ENCODE assay signal across 8 mouse cellular contexts in genomic region chr8:88570293-88570998, GRCm38 (mm10). TPM values are rescaled to one million over a fixed set of nuclear protein-coding genes. Genes with fewer than 3 reads are reported as not detected.
A peak's percentile ranks its signal among the peaks of the same experiment; 100 is the strongest.
DNase-seq lines count a peak whose midpoint lies in the region; ATAC-seq and TF ChIP-seq lines count a peak whose summit lies in the region.

No protein-coding gene starts in this region.

- 18% methylated on average over 10 of the region's 10 CpGs for WGBS in heart, embryonic 16.5 days
- WGBS in midbrain, embryonic 15.5 days, result 33% methylated on average over 10 of the region's 10 CpGs

- TF ChIP-seq POLR2A in cortical plate, adult 2 months (IDR thresholded peaks at IDR 0.05; ENCODE audit: extremely low read depth, insufficient read depth, low read length), result no peak

- H3K9ac ChIP-seq in heart, embryonic 16.5 days (ENCODE audit: low read length), result peak overlapping the region; percentile 57
- no peak overlapping the region for H3K9ac ChIP-seq in midbrain, embryonic 15.5 days

- no peak overlapping the region for H3K4me3 ChIP-seq in heart, embryonic 16.5 days (ENCODE audit: low read length)
- H3K4me3 ChIP-seq in cortical plate, adult 2 months (ENCODE audit: insufficient read depth, low read length), result no peak overlapping the region
- no peak overlapping the region for H3K4me3 ChIP-seq in midbrain, embryonic 15.5 days

- no peaks in the 10 kb centered on the region for H3K36me3 ChIP-seq in heart, embryonic 16.5 days (ENCODE audit: control insufficient read depth, insufficient read depth)
- no peaks in the 10 kb centered on the region for H3K36me3 ChIP-seq in splenic B cell, adult 2 months (ENCODE audit: control insufficient read depth, insufficient read depth, low read length, poor library complexity, severe bottlenecking)
- no peaks in the 10 kb centered on the region for H3K36me3 ChIP-seq in midbrain, embryonic 15.5 days (replicated peaks)

- no peak for TF ChIP-seq CTCF in cortical plate, adult 2 months (IDR thresholded peaks at IDR 0.05; ENCODE audit: extremely low read depth, insufficient read depth, low read length)

- intact Hi-C loops in heart, postnatal 36 days (cut with DNase I), result no loop called here

- no peak for DNase-seq in heart, postnatal 36 days
- DNase-seq in 416B (ENCODE audit: low read depth) (peak; percentile 35), liver (peak; percentile 54)
- peak; percentile 62 for DNase-seq in splenic B cell, adult 2 months (ENCODE audit: low read depth, low spot score)
- no peak for DNase-seq in cerebellum, adult 9-10 months

- peak; percentile 54 for ATAC-seq in heart, embryonic 16.5 days (replicated peaks; ENCODE audit: extremely low read depth, insufficient read depth, low FRiP score)
- no peak for ATAC-seq in midbrain, embryonic 15.5 days (replicated peaks)

- no peaks in the 10 kb centered on the region for H3K27me3 ChIP-seq in heart, embryonic 16.5 days (ENCODE audit: control insufficient read depth, insufficient read depth, low read length)
- no peaks in the 10 kb centered on the region for H3K27me3 ChIP-seq in splenic B cell, adult 2 months (ENCODE audit: control insufficient read depth, insufficient read depth, low read length, poor library complexity, severe bottlenecking)
- H3K27me3 ChIP-seq in midbrain, embryonic 15.5 days (replicated peaks), result no peaks in the 10 kb centered on the region

- H3K27ac ChIP-seq in heart, embryonic 16.5 days (ENCODE audit: low read length), result peak overlapping the region; percentile 84
- 0 out of 2 replicates have a peak overlapping the region, but pooled peaks have one; percentile 4 for H3K27ac ChIP-seq in cortical plate, adult 2 months (ENCODE audit: insufficient read depth, low read length)
- H3K27ac ChIP-seq in midbrain, embryonic 15.5 days, result no peak overlapping the region

- H3K4me1 ChIP-seq in heart, embryonic 16.5 days (ENCODE audit: control insufficient read depth, insufficient read depth, low read length), result peaks cover 67% of the 10 kb centered on the region
- peaks cover 9% of the 10 kb centered on the region for H3K4me1 ChIP-seq in cortical plate, adult 2 months (ENCODE audit: control insufficient read depth, insufficient read depth, low read length)
- peaks cover 45% of the 10 kb centered on the region for H3K4me1 ChIP-seq in midbrain, embryonic 15.5 days

- H3K4me2 ChIP-seq in heart, embryonic 16.5 days (ENCODE audit: low read depth, low read length), result peak overlapping the region; percentile 11
- no peak overlapping the region for H3K4me2 ChIP-seq in midbrain, embryonic 15.5 days

- H3K9me3 ChIP-seq in heart, embryonic 16.5 days (replicated peaks; ENCODE audit: control insufficient read depth, low read length), result no peaks in the 10 kb centered on the region
- no peaks in the 10 kb centered on the region for H3K9me3 ChIP-seq in midbrain, embryonic 15.5 days

RNA-seq across cellular contexts. Expression of gene Nkd1, which starts 49.3 kb away (rescaled TPM):
- 12.3 and 15.4 TPM in 2 replicates for polyA plus RNA-seq in heart, embryonic 16.5 days (2015; fragmentation: Nextera tagmentation; extraction: Ambion mirVana)
- 1 to 10 TPM; 2.5 to 3.4 TPM for total RNA-seq in heart, postnatal 36 days (2021)
- polyA plus RNA-seq in cortical plate, adult 2 months (2012; rRNA removed), result 20.6 and 22.7 TPM in 2 replicates
- polyA plus RNA-seq in midbrain, embryonic 15.5 days (2015; fragmentation: Nextera tagmentation; extraction: Ambion mirVana), result 62.9 and 69.1 TPM in 2 replicates

Comparison
In these comparisons a context has a peak if more than half of its experiments do, and no peak if none do; other contexts are left out.
1. DNase-seq: peak in 416B (single experiment), liver (single experiment) and splenic B cell, adult 2 months (single experiment); none in heart, postnatal 36 days (0 of 2) and cerebellum, adult 9-10 months (single experiment).